Mouse (Mus musculus) kidney, postnatal 0 days (tissue): ENCODE data around the gene Anpep. TPM values are rescaled to one million over a fixed set of nuclear protein-coding genes. Genes with fewer than 3 reads are reported as not detected.

Experiments
- ATAC-seq: fragments of 200-750 bp; cut with Nextera tagmentation; replicated peaks from 2 replicates; pipeline ENCODE4 v1.8.0; 2017; ENCODE audit warnings: low read depth, moderate number of reproducible peaks, moderate TSS enrichment, moderate library complexity; ENCODE audit not compliant: low FRiP score
- DNase-seq: peaks from one replicate; pipeline ENCODE4 v3.0.0-alpha.2; 2016; ENCODE audit warnings: low spot score
- H3K27ac ChIP-seq: fragments of 300-500 bp; sonication (generic); 2 replicates; pipeline ENCODE4 v1.5.1; 2014; ENCODE audit warnings: mild to moderate bottlenecking
- H3K27me3 ChIP-seq: fragments of 300-500 bp; sonication (generic); 2 replicates; pipeline ENCODE4 v1.6.1; 2014; ENCODE audit warnings: low read length, mixed read lengths; ENCODE audit not compliant: insufficient read depth
- H3K36me3 ChIP-seq: fragments of 300-500 bp; sonication (generic); 2 replicates; pipeline ENCODE4 v1.6.1; 2014; ENCODE audit warnings: low read length, mixed read lengths; ENCODE audit not compliant: insufficient read depth
- H3K4me1 ChIP-seq: fragments of 300-500 bp; sonication (generic); replicated peaks from 2 replicates; pipeline ENCODE4 v1.6.1; 2014; ENCODE audit warnings: antibody characterized with exemption, low read length, mixed read lengths; ENCODE audit not compliant: insufficient read depth
- H3K4me2 ChIP-seq: fragments of 300-500 bp; sonication (generic); 2 replicates; pipeline ENCODE4 v1.6.1; 2014; ENCODE audit warnings: mild to moderate bottlenecking, low read length, moderate library complexity, mixed read lengths
- H3K4me3 ChIP-seq: fragments of 300-500 bp; sonication (generic); replicated peaks from 2 replicates; pipeline ENCODE4 v1.5.1; 2014; ENCODE audit warnings: low read depth, low read length
- H3K9ac ChIP-seq: fragments of 300-500 bp; sonication (generic); 2 replicates; pipeline ENCODE4 v1.6.1; 2014; ENCODE audit warnings: low read depth, low read length
- H3K9me3 ChIP-seq: fragments of 300-500 bp; sonication (generic); replicated peaks from 2 replicates; pipeline ENCODE4 v1.6.1; 2016; ENCODE audit warnings: low read length, inconsistent platforms, mixed read lengths
- CTCF ChIP-seq: IDR thresholded peaks from 2 replicates; pipeline ENCODE4 v1.5.1; 2016; ENCODE audit warnings: antibody characterized with exemption, low read depth, mild to moderate bottlenecking, moderate library complexity
- WGBS: fragments of 180-500 bp; shearing (Covaris S2); extraction: QIAGEN DNeasy Blood & Tissue Kit; methylation state at CpG from one replicate; pipeline ENCODE4 v1.1.7; 2014; 5-methylcytosine and 5-hydroxymethylcytosine counted together
- polyA plus RNA-seq: library from polyadenylated mRNA; unstranded; fragments of >200 nt; fragmentation: Nextera tagmentation; extraction: Ambion mirVana; gene quantifications from 2 replicates; pipeline ENCODE4 v1.2.1, GENCODE M21; 2015

The Anpep gene
- polyA plus RNA-seq, 1 experiment from 2014 or later = 265 TPM

DNA sequence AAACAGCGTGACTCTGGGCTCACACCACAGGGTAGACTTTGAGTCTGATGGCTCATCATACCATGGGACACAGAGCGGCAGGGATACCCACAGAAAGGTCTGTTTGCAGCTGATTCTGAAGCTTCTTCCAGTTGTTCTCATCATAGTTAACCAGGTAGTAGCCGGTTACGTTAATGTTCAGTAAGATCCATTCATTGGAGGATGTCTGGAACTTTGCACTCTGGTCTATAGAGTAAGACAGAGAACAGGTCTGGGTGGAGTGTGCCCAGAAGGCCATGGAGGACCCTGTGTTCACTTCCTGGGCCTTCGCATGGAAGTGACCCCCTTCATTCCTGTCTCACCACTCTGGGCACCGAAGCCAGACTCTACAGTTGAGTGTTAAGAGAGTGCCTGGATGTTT is 25.7 kb downstream of the Anpep start:
- WGBS = 90% methylated on average over 6 of the region's 6 CpGs
- no peaks in the 10 kb centered on the region for H3K27me3 ChIP-seq

DNA sequence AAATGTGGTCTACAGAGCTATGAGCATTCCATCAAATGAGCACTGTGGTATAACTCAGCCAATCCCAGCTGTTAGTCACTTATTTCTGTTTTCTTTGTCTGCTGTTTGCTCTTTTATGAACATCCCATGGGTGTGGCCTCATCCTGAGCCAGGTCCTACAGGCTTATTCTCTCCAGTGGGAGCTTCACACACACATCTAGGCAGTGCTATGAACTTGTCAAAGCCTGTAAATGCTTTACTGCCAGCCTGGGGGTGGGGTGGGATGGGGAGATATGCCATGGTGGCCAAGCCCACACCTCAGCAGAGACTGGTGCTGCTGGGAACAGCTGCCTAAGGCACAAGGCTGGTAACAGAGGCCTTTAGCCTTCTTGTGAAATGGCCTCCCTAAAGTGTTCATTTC is 27.9 kb downstream of the Anpep start:
- Histone ChIP-seq H3K4me1 (no peaks in the 10 kb centered on the region), H3K4me3 (no peak overlapping the region), H3K9me3 (no peaks in the 10 kb centered on the region), H3K27ac (no peak overlapping the region), H3K4me2 (no peak overlapping the region), H3K36me3 (peaks cover 10% of the 10 kb centered on the region; the same call in 1 of the 2 replicates), H3K9ac (no peak overlapping the region), H3K27me3 (no peaks in the 10 kb centered on the region)
- no peak for TF ChIP-seq CTCF
- DNase-seq = no peak
- no peak for ATAC-seq

More for the DNA sequence above, 25.7 kb downstream of the Anpep start:
- no peaks in the 10 kb centered on the region for H3K9me3 ChIP-seq
- TF ChIP-seq CTCF = no peak
- DNase-seq = no peak
- no peak overlapping the region for H3K9ac ChIP-seq
- ATAC-seq = no peak; the same call in 1 of the 2 replicates
- H3K4me1 ChIP-seq = no peaks in the 10 kb centered on the region
- no peak overlapping the region for H3K4me2 ChIP-seq
- no peak overlapping the region for H3K4me3 ChIP-seq
- no peak overlapping the region for H3K27ac ChIP-seq
- H3K36me3 ChIP-seq = peaks cover 10% of the 10 kb centered on the region; the same call in 1 of the 2 replicates

DNA sequence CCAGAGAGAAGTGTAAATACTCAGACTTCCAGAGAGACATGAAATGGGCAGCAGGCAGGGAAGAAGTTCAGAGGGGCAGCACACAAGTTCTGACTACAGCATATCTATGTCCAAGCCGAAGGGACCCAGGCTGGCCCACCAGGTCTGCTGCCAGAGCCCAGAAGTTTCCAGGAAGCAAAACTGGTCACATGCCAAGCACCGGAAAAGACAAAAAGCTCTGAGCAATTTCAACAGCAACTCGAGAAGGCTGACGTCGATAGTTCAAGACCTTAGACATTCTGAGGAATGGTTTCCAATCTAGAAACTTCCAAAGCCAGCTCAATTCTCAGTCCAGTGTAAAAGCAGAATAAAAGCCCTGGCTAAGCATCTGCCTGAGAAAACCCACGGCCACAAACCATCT is 29.3 kb downstream of the Anpep start:
- Histone ChIP-seq H3K36me3 (0 out of 2 replicates have a peak, but pooled peaks cover 14% of the 10 kb centered on the region), H3K9ac (peak overlapping the region; percentile 23; the same call in 1 of the 2 replicates), H3K27ac (peak overlapping the region; percentile 57), H3K4me2 (no peak overlapping the region), H3K4me1 (no peaks in the 10 kb centered on the region), H3K4me3 (no peak overlapping the region), H3K27me3 (no peaks in the 10 kb centered on the region), H3K9me3 (no peaks in the 10 kb centered on the region)
- TF ChIP-seq CTCF = no peak
- WGBS = 28% methylated on average over 6 of the region's 6 CpGs
- ATAC-seq (no peak), DNase-seq (peak; percentile 74)

DNA sequence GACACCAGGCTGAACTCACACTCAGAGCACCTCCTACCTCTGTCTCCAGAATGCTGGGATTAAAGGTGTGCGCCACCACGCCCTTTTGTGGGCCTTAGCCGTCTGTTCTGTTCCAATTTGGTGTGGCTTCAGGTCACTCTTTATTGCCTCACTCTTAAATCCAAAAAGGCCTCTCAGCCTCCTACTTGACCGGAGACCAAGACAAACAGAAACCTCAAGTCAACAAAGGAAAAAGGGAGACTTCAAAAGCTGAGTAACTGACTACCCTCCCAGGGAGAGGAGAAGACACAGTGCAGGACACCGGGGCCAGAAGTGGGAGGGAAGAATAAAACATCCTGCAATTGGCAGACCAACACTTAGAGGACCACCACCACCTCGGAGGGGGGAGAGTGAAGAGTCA is 29.7 kb downstream of the Anpep start:
- ATAC-seq = no peak
- peak overlapping the region; percentile 57 for H3K27ac ChIP-seq
- no peak overlapping the region for H3K4me2 ChIP-seq
- no peaks in the 10 kb centered on the region for H3K27me3 ChIP-seq
- no peak overlapping the region for H3K9ac ChIP-seq
- H3K4me1 ChIP-seq = no peaks in the 10 kb centered on the region
- TF ChIP-seq CTCF = no peak
- peak; percentile 45 for DNase-seq
- no peak overlapping the region for H3K4me3 ChIP-seq
- no peaks in the 10 kb centered on the region for H3K9me3 ChIP-seq
- H3K36me3 ChIP-seq = peaks cover 12% of the 10 kb centered on the region; the same call in 1 of the 2 replicates
- 35% methylated on average over 6 of the region's 6 CpGs for WGBS

DNA sequence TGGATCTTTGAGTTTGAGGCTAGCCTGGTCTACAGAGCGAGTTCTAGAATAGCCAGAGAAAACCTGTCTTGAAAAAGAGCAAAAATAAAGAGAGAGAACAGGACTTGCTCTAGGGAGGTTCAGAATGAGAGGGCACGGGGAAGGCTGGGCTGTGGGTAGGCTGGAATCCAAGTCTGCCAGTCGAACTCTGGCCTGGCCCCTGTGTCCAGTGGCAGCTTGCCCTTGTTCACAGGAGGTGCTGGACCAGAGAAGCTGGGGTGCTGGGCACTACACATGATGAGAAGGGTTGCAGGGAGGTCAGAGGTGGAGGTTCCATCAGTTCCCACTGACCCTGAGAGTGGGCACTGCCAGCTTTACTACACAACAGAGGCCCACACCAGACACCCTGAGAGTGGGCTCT is 32.5 kb downstream of the Anpep start:
- H3K4me2 ChIP-seq = no peak overlapping the region
- DNase-seq (no peak), ATAC-seq (no peak)
- H3K9ac ChIP-seq = no peak overlapping the region
- H3K27ac ChIP-seq = no peak overlapping the region
- no peaks in the 10 kb centered on the region for H3K4me1 ChIP-seq
- no peaks in the 10 kb centered on the region for H3K9me3 ChIP-seq
- TF ChIP-seq CTCF = no peak
- H3K36me3 ChIP-seq = peaks cover 20% of the 10 kb centered on the region; the same call in 1 of the 2 replicates
- WGBS = 90% methylated on average over 3 of the region's 3 CpGs
- H3K27me3 ChIP-seq = no peaks in the 10 kb centered on the region
- no peak overlapping the region for H3K4me3 ChIP-seq

DNA sequence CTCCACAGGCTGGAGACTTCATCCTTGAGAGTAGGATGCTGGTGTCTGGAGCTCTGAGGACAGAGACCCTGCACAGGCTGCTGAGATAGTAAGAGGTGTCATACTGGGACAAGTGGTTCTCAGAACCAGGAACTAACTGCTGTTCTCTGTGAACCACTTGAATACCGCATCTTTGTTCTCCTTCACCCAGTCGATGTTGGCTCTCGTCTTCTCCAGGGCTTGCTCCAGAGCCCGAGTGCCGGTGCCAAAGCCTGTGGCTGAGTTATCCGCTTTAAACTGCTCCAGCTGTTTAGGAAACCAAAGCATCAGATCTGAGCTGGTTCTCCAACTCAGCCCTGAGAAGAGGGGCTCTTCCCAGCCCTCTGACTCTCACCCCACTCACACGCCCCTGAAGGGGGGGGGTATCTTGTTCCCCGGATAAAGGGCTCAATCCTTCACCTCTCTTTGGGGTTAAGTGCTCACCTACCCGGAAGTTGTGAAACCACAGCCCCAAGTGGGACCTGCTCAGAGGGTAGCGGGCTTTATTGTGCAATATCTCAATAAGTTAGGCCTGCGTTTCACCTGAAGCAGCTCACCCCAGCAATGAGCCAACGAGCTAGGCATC is 38.7 kb downstream of the Anpep start:
- Histone ChIP-seq H3K9ac (no peak overlapping the region), H3K9me3 (no peaks in the 10 kb centered on the region), H3K27me3 (no peaks in the 10 kb centered on the region), H3K36me3 (peaks cover 18% of the 10 kb centered on the region; the same call in 1 of the 2 replicates), H3K27ac (no peak overlapping the region), H3K4me2 (no peak overlapping the region), H3K4me1 (no peaks in the 10 kb centered on the region), H3K4me3 (no peak overlapping the region)
- TF ChIP-seq CTCF = no peak
- no peak for ATAC-seq
- 83% methylated on average over 12 of the region's 12 CpGs for WGBS
- DNase-seq = no peak

DNA sequence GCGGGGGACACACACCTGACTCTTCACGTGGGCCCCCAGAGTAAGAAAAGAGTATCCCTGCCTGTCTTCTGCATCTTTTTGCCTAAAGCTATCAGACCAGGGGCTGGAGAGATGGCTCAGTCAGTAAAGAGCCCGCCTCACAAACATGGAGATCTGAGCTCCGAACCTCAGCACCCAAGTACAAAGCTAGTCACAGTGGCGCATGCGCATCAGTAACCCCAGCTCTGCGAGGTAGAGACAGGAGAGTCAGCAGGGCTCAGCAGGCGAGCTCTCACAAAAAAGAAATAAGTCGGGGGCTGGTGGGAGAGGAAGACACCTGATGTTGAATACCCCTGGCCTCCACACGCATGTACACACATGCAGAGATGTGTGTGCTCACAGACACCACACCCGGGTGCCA is 40.9 kb downstream of the Anpep start:
- no peak overlapping the region for H3K27ac ChIP-seq
- no peak for ATAC-seq
- H3K4me3 ChIP-seq = no peak overlapping the region
- H3K27me3 ChIP-seq = no peaks in the 10 kb centered on the region
- H3K9ac ChIP-seq = no peak overlapping the region
- H3K4me2 ChIP-seq = no peak overlapping the region
- WGBS = 64% methylated on average over 11 of the region's 11 CpGs
- DNase-seq = no peak
- 0 out of 2 replicates have a peak, but pooled peaks cover 1% of the 10 kb centered on the region for H3K36me3 ChIP-seq
- no peaks in the 10 kb centered on the region for H3K9me3 ChIP-seq
- H3K4me1 ChIP-seq = no peaks in the 10 kb centered on the region
- no peak for TF ChIP-seq CTCF
